Mouse (Mus musculus): Measurements from ENCODE around the gene Zc2hc1c.

GRCm38 (mm10) chr12:85263190-85263589, 25.2 kb upstream of the Zc2hc1c start:
- TF ChIP-seq CTCF (IDR thresholded peaks at IDR 0.05; ENCODE audit: low read depth) (no peak), EP300 (optimal IDR thresholded peaks at IDR 0.05) (no peak)
